Mouse (Mus musculus) C3H10T1/2 (cell line): Measurements from ENCODE around the gene Maml2. TPM values are rescaled to one million over a fixed set of nuclear protein-coding genes. Genes with fewer than 3 reads are reported as not detected.

ENCODE experiments used
- polyA plus RNA-seq, 2 experiments: library from polyadenylated mRNA; unstranded; fragments of >200 nt; fragmentation: generic; extraction: Trizol; gene quantifications; one replicate each; pipeline ENCODE4 v1.2.1; 2012; ENCODE audit warnings: missing spikeins in 2 of 2

The Maml2 gene
- 1 to 10 TPM in 1 of 2 experiments, under 1 TPM in 1; 0.28 to 7.0 TPM for polyA plus RNA-seq

GRCm38 (mm10) chr9:13297668-13298512 is at the start of gene Maml2:
TSS of gene Maml2 (plus strand) at chr9:13297957.

GRCm38 (mm10) chr9:13446703-13447285 is 149.0 kb downstream of the Maml2 start, which contains the start of gene Gm17571:
TSS of gene Gm17571 (minus strand) at chr9:13446753.

GRCm38 (mm10) chr9:13748404-13748797 is 450.6 kb downstream of the Maml2 start, which contains the start of gene Mtmr2:
TSS of gene Mtmr2 (plus strand) at chr9:13748410.

Other genes with a start within 250 kb of the Maml2 start
- gene Jrkl, start 52.1 kb upstream of the Maml2 start, polyA plus RNA-seq = under 1 TPM; 0.06 to 0.66 TPM
- gene Ccdc82, start 51.0 kb upstream of the Maml2 start, polyA plus RNA-seq = 1 to 10 TPM in 1 of 2 experiments, under 1 TPM in 1; 0.11 to 2.4 TPM
- not detected for gene Gm17571, start 148.8 kb downstream of the Maml2 start, polyA plus RNA-seq